Mouse (Mus musculus): Measurements from ENCODE around the gene Calm2. TPM values are rescaled to one million over a fixed set of nuclear protein-coding genes. Genes with fewer than 3 reads are reported as not detected.

Calm2 gene
- total RNA-seq (2023) = 319 TPM

DNA sequence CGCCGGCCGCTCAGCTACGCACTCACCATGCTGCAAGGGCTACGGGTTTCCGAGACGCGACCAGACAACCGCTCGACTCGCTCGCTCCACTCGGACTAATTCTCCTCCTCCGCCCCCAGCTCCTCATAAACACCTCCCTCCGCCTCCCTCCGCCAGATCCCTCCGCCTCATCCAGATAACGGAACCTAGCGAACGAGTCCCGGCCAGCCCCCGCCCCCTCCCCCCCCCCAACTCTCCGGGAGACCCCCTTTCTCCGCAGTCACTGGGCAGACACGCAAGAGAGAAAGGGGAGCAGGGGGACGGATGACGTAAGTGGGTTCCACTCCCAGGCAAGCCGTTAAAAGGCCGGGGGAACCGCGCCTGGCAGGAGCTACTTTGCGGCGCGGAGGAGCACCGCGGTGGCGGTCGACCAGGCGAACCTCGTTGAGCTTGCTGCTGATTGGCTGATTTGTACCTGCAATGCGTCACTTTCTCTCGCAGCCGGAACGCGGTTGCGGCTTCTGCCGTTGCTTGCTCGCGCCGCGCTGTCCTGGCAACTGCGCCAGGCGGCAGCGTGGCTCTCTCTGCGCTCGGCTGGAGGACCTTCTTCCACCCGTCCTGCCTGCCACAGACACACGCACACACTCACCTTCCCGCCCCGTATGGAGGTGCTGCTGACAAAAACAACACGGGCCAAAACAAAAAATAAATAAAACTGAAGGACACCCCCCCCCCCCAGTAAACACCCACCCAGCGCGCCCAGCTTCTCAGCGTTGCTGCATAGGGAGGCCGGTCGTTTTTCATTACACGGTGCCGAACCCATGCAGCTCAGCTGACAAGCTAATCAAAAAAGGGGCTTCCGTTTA is at the start of gene Calm2:
Gene Calm2, minus strand, starts transcription at position 169 of the 845 bp plus-strand sequence.

DNA sequence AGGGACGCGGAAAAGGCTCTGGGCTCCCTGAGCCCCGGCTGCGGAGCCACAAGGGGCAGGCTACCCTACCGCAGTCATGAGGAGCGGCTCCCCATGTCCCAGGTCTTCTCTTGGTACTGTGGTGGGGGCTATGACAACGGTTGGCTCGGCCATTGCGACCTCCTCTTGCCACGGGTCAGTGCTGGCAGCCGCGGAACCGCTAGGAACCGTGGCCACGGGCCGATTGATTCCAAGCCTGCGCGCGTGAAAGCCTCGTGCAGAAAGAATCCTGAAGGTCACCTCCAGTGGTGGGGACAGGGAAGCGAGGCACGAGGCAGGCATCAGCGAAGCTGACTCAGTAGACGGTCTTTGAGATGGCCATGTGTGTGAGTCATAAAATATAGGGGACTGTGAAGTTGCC is 19.2 kb downstream of the Calm2 start, which contains the start of gene Stpg4:
Gene Stpg4, minus strand, starts transcription at position 231 of the 400 bp plus-strand sequence.

Other genes with a start within 250 kb of the Calm2 start
- 13.2 TPM for gene Mcfd2, start 181.0 kb downstream of the Calm2 start, total RNA-seq (2023)
- 119 TPM for gene Ttc7, start 164.0 kb downstream of the Calm2 start, total RNA-seq (2023)
- gene Stpg4, start 19.2 kb downstream of the Calm2 start, total RNA-seq (2023) = 0.91 TPM
- 2.1 TPM for gene Epcam, start 189.0 kb upstream of the Calm2 start, total RNA-seq (2023)
- gene Msh2, start 225.4 kb upstream of the Calm2 start, total RNA-seq (2023) = 35.7 TPM